In the genomic region with DNA sequence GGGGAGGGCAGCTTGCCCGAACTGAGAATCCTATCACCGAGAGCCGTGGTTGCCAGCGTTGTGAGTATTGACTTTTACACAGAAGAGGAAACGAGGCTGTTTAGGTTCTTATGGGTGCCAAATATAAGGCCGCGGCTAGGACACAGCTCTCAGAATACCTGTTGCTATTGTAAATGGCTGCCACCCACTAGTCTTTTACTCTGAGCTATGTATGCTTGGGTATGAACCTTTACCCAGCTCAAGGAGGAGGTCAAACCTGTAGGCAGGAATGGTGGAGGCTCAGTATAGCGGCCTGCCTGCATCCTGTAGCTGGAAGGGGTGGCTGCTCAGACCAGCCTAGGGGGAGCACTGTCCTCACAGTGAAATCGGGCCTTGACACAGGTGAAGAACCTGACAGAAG, we compare ENCODE assay signal across 20 mouse cellular contexts. TPM values are rescaled to one million over a fixed set of nuclear protein-coding genes. Genes with fewer than 3 reads are reported as not detected.
"Had no signal": no experiment of that assay in that cellular context is flagged by ENCODE, and none has a peak within 500 bp of the region (broad histone marks: within the 10 kb centered on the region; RNA-seq: fewer than 3 reads in every experiment).

No protein-coding gene starts in this region.

- H3K9me3 ChIP-seq: lung, embryonic 15.5 days; megakaryocyte, embryonic 14.5 days; midbrain, embryonic 12.5 days; midbrain, embryonic 15.5 days; neural tube, embryonic 12.5 days; stomach, embryonic 15.5 days had no signal

- H3K4me3 ChIP-seq: lung, embryonic 15.5 days; midbrain, embryonic 12.5 days; neural tube, embryonic 12.5 days; stomach, embryonic 15.5 days had no signal

- DNase-seq: liver, postnatal 0 days; lung, adult 2 months; lung, postnatal 14 days; lung, postnatal 36 days; right cerebral cortex, postnatal 14 days; thymus, adult 2 months; thymus, postnatal 25 days; thymus, postnatal 4 days had no signal

- H3K9ac ChIP-seq: liver, postnatal 0 days; lung, embryonic 15.5 days; midbrain, embryonic 12.5 days; midbrain, embryonic 15.5 days; neural tube, embryonic 12.5 days; stomach, embryonic 15.5 days had no signal

- H3K36me3 ChIP-seq: lung, embryonic 15.5 days had no signal

- H3K27ac ChIP-seq: lung, embryonic 15.5 days; macrophage; midbrain, embryonic 12.5 days; neural tube, embryonic 12.5 days; stomach, embryonic 15.5 days; stomach, postnatal 0 days had no signal

RNA-seq across cellular contexts. Expression of a gene that starts 17.1 kb away (rescaled TPM):
- total RNA-seq: megakaryocyte progenitor cell, adult 5-6 weeks; monocyte, adult 5-6 weeks; neutrophil, adult 5-6 weeks had no signal
- polyA plus RNA-seq: macrophage; urinary bladder, adult 2 months had no signal
